Mouse (Mus musculus): ENCODE results near the gene Iqcf6. TPM values are rescaled to one million over a fixed set of nuclear protein-coding genes. Genes with fewer than 3 reads are reported as not detected.

Iqcf6 gene
- polyA plus RNA-seq, 1 experiment from 2014 or later, result not detected

DNA sequence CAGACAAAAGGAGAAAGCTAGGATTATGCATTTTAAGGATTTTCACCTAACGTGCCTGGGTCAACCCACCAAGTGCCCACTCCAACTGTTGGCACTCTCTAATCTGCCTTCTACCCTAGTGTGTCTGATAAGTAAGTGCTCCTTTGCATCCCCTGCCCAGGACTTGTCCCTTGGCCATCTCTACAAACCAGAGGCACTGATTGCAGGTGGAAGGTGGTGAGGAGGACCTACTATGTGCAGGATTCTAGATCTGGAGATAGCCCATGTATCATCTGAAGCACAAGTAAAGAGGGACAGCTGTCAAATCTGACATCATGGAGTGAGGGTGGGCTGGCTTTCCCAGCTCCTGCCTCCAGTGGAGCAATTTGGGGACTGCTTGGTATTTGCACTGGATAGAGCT lies 33.6 kb downstream of the Iqcf6 start:
- H3K9ac ChIP-seq (ENCODE audit: low read depth, low read length), result no peak overlapping the region
- H3K4me3 ChIP-seq (ENCODE audit: low read depth, low read length), result no peak overlapping the region
- 82% methylated on average over 1 of the region's 1 CpGs for WGBS
- ATAC-seq (ENCODE audit: low read depth), result no peak
- no peak overlapping the region for H3K27ac ChIP-seq (replicated peaks; ENCODE audit: low read depth, low read length)
- H3K36me3 ChIP-seq (ENCODE audit: control insufficient read depth, insufficient read depth, low read length), result peaks cover 57% of the 10 kb centered on the region
- no peak for DNase-seq (ENCODE audit: low spot score)
- H3K4me2 ChIP-seq (ENCODE audit: low read depth, low read length), result no peak overlapping the region
- 0 out of 2 replicates have a peak, but pooled peaks cover 5% of the 10 kb centered on the region for H3K4me1 ChIP-seq (ENCODE audit: control insufficient read depth, insufficient read depth, low read length)
- H3K9me3 ChIP-seq (ENCODE audit: control insufficient read depth, low read length), result no peaks in the 10 kb centered on the region
- H3K27me3 ChIP-seq (replicated peaks; ENCODE audit: control insufficient read depth, insufficient read depth, low read length), result peaks cover under 1% of the 10 kb centered on the region

DNA sequence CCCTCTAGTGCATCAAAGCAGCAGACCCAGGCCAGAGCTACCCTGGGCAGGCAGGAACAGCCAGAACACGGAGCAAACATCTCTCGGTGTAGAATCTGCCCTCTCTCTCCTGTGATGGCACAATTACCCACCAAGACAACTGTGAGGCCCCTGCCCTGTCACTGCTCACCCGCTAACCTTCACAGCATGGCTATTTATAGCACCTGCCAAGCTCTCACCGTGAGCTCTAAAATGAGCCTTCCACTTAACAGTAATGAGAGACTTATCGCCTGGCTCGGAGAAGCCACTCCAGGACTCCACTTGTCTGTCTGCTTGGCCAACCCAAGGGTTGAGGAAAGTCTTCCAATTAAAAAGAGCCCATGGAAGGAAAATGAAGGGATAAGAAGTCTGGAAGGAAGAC lies 36.8 kb downstream of the Iqcf6 start:
- ATAC-seq (ENCODE audit: low read depth) (no peak), DNase-seq (ENCODE audit: low spot score) (no peak)
- Histone ChIP-seq H3K27me3 (replicated peaks; ENCODE audit: control insufficient read depth, insufficient read depth, low read length) (no peaks in the 10 kb centered on the region), H3K36me3 (ENCODE audit: control insufficient read depth, insufficient read depth, low read length) (peaks cover 80% of the 10 kb centered on the region), H3K27ac (replicated peaks; ENCODE audit: low read depth, low read length) (no peak overlapping the region), H3K4me3 (ENCODE audit: low read depth, low read length) (no peak overlapping the region), H3K9me3 (ENCODE audit: control insufficient read depth, low read length) (no peaks in the 10 kb centered on the region), H3K4me1 (ENCODE audit: control insufficient read depth, insufficient read depth, low read length) (no peaks in the 10 kb centered on the region), H3K4me2 (ENCODE audit: low read depth, low read length) (no peak overlapping the region), H3K9ac (ENCODE audit: low read depth, low read length) (no peak overlapping the region)
- 81% methylated on average over 6 of the region's 6 CpGs for whole genome bisulfite sequencing

DNA sequence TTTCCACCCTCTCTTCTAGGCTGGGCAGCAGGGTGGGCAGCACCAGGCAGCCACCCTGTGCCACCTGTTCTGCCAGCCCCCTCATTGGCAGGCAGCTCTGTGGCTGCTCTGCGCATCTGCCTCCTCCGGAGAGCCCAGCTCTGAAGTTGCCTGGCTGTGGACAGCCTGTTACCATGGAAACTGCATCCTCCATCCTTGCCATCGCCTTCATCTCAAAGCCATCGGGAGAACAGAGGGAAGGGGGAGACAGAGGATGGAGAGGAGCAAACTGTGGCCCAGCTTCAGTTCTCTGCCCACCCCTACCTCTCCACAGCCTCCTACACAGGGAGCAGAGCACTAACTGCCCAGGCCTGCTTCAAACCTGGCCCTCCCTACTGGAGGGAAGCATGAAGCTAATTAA lies 38.1 kb downstream of the Iqcf6 start:
- DNase-seq (ENCODE audit: low spot score) (no peak), ATAC-seq (ENCODE audit: low read depth) (no peak)
- Histone ChIP-seq H3K4me3 (ENCODE audit: low read depth, low read length) (no peak overlapping the region), H3K4me2 (ENCODE audit: low read depth, low read length) (no peak overlapping the region), H3K9ac (ENCODE audit: low read depth, low read length) (no peak overlapping the region), H3K4me1 (ENCODE audit: control insufficient read depth, insufficient read depth, low read length) (no peaks in the 10 kb centered on the region), H3K27me3 (replicated peaks; ENCODE audit: control insufficient read depth, insufficient read depth, low read length) (no peaks in the 10 kb centered on the region), H3K9me3 (ENCODE audit: control insufficient read depth, low read length) (no peaks in the 10 kb centered on the region), H3K36me3 (ENCODE audit: control insufficient read depth, insufficient read depth, low read length) (peaks cover 74% of the 10 kb centered on the region), H3K27ac (replicated peaks; ENCODE audit: low read depth, low read length) (no peak overlapping the region)
- 81% methylated on average over 4 of the region's 4 CpGs for WGBS

DNA sequence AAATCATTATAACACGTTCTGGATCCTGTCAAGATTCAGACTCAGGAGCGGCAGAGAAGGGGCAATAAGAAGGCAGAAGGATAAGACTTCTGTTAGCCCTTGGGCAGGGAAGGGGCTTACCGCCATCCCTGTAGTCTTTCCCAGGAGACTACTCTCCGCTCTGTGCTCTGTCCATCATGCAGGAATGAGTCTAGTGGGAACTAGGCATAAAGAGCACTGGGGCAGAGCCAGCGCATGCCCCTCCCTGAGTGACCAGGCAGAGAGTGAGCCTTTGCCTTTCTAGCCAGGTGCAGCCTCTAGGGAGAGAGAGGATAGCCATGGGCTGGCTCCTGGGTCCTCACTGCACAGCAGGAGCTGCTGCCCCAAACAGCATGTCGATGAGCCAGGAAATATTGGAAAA lies 38.5 kb downstream of the Iqcf6 start:
- Histone ChIP-seq H3K27me3 (replicated peaks; ENCODE audit: control insufficient read depth, insufficient read depth, low read length) (no peaks in the 10 kb centered on the region), H3K27ac (replicated peaks; ENCODE audit: low read depth, low read length) (no peak overlapping the region), H3K4me2 (ENCODE audit: low read depth, low read length) (no peak overlapping the region), H3K4me1 (ENCODE audit: control insufficient read depth, insufficient read depth, low read length) (no peaks in the 10 kb centered on the region), H3K4me3 (ENCODE audit: low read depth, low read length) (no peak overlapping the region), H3K36me3 (ENCODE audit: control insufficient read depth, insufficient read depth, low read length) (peaks cover 76% of the 10 kb centered on the region), H3K9me3 (ENCODE audit: control insufficient read depth, low read length) (no peaks in the 10 kb centered on the region), H3K9ac (ENCODE audit: low read depth, low read length) (no peak overlapping the region)
- ATAC-seq (ENCODE audit: low read depth) (no peak), DNase-seq (ENCODE audit: low spot score) (no peak)
- 81% methylated on average over 6 of the region's 6 CpGs for WGBS

DNA sequence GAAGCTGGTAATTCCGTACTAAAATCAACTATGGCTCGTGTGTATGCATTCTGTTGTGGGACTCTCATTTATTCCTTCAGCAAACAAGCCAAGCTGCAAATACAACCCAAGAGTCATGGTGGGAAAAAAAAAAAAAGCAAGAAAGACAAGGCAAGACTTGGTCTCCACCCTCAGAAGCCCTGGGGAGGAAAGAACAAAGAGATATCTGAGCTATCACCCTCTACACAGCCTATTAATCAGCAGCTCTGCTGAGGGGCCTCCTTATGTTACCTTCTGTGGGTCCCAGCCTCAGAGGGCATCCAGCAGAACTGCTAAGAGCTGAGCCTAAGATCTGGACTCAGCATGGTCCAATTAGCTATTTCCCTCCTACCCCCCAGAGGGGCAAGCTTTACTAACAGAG lies 47.5 kb downstream of the Iqcf6 start:
- Histone ChIP-seq H3K36me3 (ENCODE audit: control insufficient read depth, insufficient read depth, low read length) (peaks cover 71% of the 10 kb centered on the region), H3K27me3 (replicated peaks; ENCODE audit: control insufficient read depth, insufficient read depth, low read length) (no peaks in the 10 kb centered on the region), H3K4me3 (ENCODE audit: low read depth, low read length) (no peak overlapping the region), H3K4me2 (ENCODE audit: low read depth, low read length) (no peak overlapping the region), H3K27ac (replicated peaks; ENCODE audit: low read depth, low read length) (no peak overlapping the region), H3K9me3 (ENCODE audit: control insufficient read depth, low read length) (no peaks in the 10 kb centered on the region), H3K9ac (ENCODE audit: low read depth, low read length) (no peak overlapping the region), H3K4me1 (ENCODE audit: control insufficient read depth, insufficient read depth, low read length) (no peaks in the 10 kb centered on the region)
- WGBS, result 78% methylated on average over 2 of the region's 2 CpGs
- no peak for DNase-seq (ENCODE audit: low spot score)
- no peak for ATAC-seq (ENCODE audit: low read depth)

DNA sequence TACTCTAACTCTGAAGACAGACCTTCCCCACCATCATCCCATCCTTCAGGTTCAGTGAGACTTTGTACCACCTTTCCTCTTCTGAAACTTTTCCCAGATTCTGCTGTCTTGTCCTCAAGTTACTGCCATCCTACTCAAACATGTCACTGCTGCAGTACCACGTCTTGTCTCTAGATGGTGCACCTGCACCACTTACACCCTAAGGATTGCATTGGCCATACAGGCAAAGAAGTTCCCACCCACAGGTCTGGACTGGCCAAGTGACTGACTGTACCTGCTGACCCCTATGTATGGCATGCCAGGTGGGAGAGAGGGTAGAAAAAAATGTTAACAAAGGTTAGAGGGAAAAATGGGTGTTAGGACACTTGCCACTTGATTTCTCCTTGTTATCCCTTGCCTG lies 49.1 kb downstream of the Iqcf6 start:
- WGBS, result 0% methylated on average over 1 of the region's 1 CpGs
- Histone ChIP-seq H3K4me3 (ENCODE audit: low read depth, low read length) (no peak overlapping the region), H3K27me3 (replicated peaks; ENCODE audit: control insufficient read depth, insufficient read depth, low read length) (no peaks in the 10 kb centered on the region), H3K9me3 (ENCODE audit: control insufficient read depth, low read length) (no peaks in the 10 kb centered on the region), H3K36me3 (ENCODE audit: control insufficient read depth, insufficient read depth, low read length) (peaks cover 71% of the 10 kb centered on the region), H3K4me2 (ENCODE audit: low read depth, low read length) (no peak overlapping the region), H3K27ac (replicated peaks; ENCODE audit: low read depth, low read length) (no peak overlapping the region), H3K9ac (ENCODE audit: low read depth, low read length) (no peak overlapping the region), H3K4me1 (ENCODE audit: control insufficient read depth, insufficient read depth, low read length) (no peaks in the 10 kb centered on the region)
- peak; percentile 71 for DNase-seq (ENCODE audit: low spot score)
- ATAC-seq (ENCODE audit: low read depth), result peak; percentile 60

DNA sequence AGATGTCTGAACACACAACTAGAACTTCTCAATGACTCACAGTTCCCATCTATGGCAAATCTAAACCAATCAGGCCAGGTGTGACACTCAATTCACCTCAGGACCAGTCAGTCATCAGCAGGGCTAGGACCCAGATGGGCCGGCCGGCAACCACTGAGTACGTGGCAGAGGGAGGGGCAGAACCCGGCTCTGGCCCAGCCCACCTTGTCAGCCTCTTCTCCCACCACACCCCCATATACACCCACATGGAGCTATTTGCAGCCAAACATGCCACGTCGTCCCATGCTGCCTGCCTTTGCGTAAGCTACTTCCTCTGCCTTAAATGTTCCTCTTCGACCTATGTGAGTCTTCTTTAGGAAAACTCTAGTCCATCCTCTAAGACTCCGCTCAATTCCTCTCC lies 49.6 kb downstream of the Iqcf6 start:
- peaks cover 72% of the 10 kb centered on the region for H3K36me3 ChIP-seq (ENCODE audit: control insufficient read depth, insufficient read depth, low read length)
- no peaks in the 10 kb centered on the region for H3K27me3 ChIP-seq (replicated peaks; ENCODE audit: control insufficient read depth, insufficient read depth, low read length)
- DNase-seq (ENCODE audit: low spot score) (no peak), ATAC-seq (ENCODE audit: low read depth) (no peak)
- WGBS, result 78% methylated on average over 8 of the region's 9 CpGs
- H3K9me3 ChIP-seq (ENCODE audit: control insufficient read depth, low read length), result no peaks in the 10 kb centered on the region
- no peak overlapping the region for H3K4me3 ChIP-seq (ENCODE audit: low read depth, low read length)
- H3K9ac ChIP-seq (ENCODE audit: low read depth, low read length), result no peak overlapping the region
- no peaks in the 10 kb centered on the region for H3K4me1 ChIP-seq (ENCODE audit: control insufficient read depth, insufficient read depth, low read length)
- no peak overlapping the region for H3K27ac ChIP-seq (replicated peaks; ENCODE audit: low read depth, low read length)
- H3K4me2 ChIP-seq (ENCODE audit: low read depth, low read length), result no peak overlapping the region

DNA sequence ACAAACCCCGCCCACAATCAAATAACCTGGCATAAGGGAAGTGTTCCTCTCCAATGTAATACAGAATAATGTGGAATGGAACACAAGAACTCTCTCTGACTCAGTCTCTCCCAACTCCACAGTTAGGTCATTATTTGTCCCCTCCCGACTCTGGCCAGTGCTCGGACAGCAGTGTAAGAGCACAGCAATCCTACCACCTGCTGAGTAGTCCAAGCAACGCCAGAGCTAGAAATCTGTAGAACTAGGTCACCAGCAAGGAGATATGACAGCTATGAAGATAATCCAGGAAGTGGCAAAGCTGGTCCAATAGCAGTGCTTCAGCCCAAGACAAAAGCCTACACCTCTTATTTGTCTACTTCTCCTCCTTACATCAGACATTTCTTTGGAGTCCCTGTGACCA lies 50.2 kb downstream of the Iqcf6 start:
- DNase-seq (ENCODE audit: low spot score), result no peak
- Histone ChIP-seq H3K27me3 (replicated peaks; ENCODE audit: control insufficient read depth, insufficient read depth, low read length) (no peaks in the 10 kb centered on the region), H3K36me3 (ENCODE audit: control insufficient read depth, insufficient read depth, low read length) (peaks cover 72% of the 10 kb centered on the region), H3K9ac (ENCODE audit: low read depth, low read length) (no peak overlapping the region), H3K4me1 (ENCODE audit: control insufficient read depth, insufficient read depth, low read length) (no peaks in the 10 kb centered on the region), H3K9me3 (ENCODE audit: control insufficient read depth, low read length) (no peaks in the 10 kb centered on the region), H3K4me3 (ENCODE audit: low read depth, low read length) (no peak overlapping the region), H3K4me2 (ENCODE audit: low read depth, low read length) (no peak overlapping the region), H3K27ac (replicated peaks; ENCODE audit: low read depth, low read length) (no peak overlapping the region)
- no peak for ATAC-seq (ENCODE audit: low read depth)
- 76% methylated on average over 4 of the region's 4 CpGs for WGBS

Measured in embryonic facial prominence, embryonic 14.5 days (tissue).